Mouse (Mus musculus): ENCODE data around the gene Fnip1. TPM values are rescaled to one million over a fixed set of nuclear protein-coding genes. Genes with fewer than 3 reads are reported as not detected.

The Fnip1 gene
- total RNA-seq, 2 experiments from 2014 or later: 34.7 to 36.4 TPM

DNA sequence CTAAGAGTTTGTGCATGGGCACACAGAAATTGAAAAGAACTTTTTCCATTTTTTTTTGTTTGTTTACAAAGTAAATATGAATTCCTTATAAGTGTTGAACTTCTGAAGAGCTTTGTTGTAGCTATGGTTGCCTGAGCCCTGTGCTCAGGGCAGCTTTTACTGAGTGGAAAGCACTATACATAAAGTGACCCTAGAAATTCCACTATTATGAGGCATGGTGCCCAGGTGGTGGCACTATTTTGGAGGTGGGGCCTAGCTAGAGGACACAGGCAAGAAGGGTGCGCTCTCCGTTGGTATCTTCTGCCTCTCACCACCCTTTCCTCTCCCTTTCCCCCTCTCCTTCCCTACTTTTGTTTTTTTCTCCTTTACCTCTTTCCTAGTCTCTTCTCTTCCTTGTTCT is 18.9 kb downstream of the Fnip1 start:
- peak in 1 of 2 experiments; percentile 31 for DNase-seq

DNA sequence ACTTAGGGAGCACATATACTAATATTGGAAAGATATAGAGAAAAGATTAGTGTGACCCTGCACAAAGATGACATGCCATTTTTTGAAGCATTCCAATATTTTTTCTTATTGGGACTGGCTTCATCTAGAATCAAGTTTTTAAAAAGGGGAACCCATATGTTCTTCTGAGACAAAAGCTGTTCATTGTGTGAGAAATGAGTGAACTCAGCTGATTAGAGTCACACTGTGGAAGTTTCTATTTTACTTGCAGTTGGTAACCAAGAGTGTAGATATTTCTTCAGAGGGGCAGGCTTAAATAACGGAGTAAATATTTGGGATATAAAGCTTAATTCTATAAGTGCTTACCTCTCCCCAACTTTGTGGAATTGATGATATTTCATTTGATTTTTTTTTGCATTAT is 20.2 kb downstream of the Fnip1 start:
- DNase-seq: no peak

DNA sequence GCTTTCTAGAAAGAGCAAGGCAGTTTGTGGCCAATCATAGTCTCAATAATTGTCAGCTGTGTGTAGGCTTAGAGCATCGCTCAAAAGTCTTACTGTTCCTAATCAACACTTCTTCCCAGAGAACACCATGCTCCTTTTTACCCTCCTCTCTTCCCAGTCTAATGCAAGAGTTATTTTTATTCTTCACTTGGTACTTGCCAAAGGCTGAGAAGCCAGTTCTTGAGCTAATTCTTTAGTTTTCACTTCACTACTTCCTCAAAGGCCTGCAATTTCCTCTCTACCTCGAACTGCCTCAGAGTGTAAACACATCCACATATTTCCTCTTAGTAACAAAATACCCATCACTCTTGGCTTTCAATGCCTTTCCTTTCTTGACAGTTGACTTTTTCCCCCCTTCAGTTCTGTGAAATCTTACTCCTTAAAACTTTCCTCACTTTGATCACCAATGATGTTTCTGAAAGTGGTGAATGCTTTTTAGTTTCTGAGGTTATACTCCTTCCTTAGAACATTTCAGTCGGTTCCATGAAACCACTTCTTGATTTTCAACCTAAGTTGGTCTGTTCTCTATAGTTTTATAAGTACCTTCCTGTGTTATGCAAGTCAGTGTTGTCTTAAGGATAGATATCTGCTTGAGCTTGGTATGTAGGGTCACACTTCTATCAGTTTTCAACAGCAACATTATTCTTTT is 26.7 kb downstream of the Fnip1 start:
- DNase-seq: peak in 1 of 2 experiments; percentile 32

DNA sequence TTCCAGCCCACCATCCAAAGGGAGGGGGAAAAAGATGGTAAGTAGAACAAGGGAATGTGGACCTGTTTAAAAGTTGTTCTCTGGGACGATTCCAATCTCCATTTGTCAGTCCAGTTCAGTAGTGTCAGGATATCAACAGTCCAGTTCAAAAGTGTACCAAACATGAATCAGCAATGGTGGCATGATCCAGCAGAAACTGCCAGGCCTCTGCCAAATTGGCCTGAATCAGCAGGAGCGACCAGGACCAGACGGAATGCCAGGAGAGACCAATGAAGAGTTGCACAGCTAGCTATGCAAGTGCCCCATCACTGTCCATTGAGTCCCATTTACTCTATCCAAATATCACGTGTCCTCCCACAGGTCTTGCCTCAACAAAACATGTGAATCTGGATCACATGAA is 34.2 kb downstream of the Fnip1 start:
- no peak for DNase-seq

DNA sequence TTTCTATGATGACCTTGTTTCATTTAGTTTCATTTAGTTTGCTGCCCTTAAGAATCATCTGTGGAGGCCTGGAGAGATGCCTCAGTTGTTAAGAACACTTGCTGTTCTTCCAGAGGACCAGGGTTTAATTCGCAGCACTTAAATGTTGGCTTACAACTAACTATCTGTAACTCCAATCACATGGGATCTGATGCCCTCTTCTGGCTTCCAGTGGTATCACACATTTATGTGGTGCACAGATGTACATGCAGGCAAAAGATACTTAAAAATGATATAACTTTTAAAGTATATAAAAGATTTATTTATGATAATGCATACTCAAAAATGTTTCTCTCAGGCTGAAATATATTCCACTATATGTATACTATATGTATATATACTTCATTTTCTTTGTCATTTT is 40.4 kb downstream of the Fnip1 start:
- peak in 1 of 2 experiments; percentile 34 for DNase-seq

DNA sequence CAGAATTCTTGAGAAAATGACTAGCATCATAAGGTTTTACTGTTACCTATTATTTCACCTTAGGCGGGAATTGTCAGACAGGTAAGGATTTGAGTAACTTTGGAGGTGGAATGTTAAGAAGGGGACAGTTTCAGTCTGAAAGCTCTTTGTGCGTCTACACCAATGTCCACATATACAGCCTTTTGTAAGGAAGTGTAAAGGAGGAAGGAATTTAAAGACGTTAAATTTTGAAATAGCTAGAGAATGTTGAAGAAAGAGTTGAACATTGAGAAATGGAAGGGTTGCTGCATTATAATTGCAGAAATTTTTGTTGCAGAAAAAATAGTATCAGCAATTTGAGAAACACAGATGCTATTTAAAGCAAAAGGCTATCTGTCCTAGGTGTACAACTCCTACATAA is 48.0 kb downstream of the Fnip1 start:
- DNase-seq: no peak

DNA sequence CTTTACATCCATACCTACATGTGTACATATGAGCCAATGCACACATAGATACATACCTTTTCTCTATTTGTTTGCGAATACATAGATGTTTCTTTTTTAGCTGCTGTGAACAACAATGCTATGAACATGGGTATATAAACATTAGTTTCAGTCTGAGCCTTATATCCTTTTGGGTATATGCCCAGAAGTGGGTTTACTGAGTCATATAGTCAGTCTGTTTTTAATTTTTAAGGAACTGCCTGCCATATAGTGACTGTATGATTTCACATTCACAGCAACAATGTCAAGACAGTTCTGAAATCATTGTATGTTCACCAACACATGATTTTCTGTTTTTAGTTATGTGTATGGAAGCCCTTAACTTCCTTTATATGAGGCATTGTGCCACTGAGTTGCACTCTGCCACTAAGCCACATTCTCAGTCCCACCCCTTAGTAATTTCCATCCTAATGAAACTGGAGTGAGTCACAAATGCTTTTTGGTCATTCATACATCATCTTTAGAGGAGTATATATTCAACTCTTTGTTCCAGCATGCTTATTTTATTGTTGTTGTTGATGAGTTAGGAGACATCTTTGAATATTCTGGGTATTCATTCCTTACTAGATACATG is 54.1 kb downstream of the Fnip1 start:
- no peak for DNase-seq

DNA sequence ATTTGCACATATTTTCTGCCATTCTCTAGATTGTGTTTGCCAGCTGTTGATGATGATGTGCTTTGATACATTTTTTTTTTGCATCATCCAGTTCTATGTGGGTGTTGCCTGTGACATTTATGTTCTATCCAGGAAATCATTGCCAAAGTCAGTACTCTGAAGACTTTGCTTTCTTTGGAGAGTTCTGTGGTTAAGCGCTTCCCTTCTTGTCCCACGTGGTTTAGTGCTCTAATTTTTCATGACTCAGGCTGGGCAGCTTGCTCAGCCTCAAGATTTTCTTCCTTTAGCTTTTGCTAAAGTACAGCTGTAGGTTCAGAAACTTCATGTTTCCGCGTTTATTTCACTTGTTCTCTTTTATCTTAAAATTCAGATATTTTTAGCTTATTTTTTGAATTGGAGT is 54.6 kb downstream of the Fnip1 start:
- DNase-seq: peak; percentile 19 to 45

DNA sequence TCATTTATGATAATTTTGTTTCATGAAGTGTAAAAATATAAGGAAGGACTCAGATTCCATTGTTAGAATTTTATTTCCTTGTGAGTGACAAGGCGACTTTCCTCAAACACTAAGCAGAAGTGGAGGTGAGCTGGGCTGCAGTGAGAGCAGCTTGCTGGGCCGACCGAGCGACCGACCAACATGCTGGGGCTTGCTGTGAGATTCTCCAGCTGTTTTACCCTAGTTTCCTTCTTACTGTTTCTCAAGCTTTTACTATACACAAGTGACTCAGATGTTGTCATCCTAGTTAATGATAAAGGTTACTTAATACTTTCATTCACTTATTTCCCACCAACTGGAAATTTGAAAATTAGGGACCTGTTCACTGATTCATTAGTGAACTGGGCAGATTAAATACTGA is 61.8 kb downstream of the Fnip1 start:
- DNase-seq: no peak

DNA sequence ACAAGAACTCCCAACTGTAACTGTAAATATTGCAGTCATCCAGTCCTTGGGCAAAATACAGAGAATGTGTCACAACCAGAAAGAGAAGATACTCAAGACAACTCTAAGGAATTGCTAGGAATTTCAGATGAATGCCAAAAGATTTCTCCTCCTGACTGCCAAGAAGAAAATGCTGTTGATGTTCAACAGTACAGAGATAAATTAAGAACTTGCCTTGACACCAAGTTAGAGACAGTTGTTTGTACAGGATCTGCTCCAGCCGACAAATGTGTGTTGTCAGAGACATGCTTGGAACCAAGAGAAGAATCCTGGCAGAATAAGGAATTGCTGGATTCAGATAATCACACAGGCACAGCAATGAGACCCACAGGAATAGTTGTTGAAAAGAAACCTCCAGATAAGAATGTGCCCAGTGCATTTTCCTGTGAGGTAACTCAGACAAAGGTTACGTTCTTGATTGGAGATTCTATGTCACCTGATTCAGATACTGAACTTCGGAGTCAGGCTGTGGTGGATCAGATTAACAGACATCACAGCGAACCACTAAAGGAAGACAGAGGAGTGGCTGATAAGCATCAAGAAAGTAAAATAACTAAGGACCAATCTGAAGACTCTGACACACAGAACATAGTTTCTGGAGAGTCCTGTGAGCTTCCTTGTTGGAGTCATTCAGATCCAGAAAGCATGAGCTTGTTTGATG is 64.7 kb downstream of the Fnip1 start:
- DNase-seq: peak; percentile 50 to 56

DNA sequence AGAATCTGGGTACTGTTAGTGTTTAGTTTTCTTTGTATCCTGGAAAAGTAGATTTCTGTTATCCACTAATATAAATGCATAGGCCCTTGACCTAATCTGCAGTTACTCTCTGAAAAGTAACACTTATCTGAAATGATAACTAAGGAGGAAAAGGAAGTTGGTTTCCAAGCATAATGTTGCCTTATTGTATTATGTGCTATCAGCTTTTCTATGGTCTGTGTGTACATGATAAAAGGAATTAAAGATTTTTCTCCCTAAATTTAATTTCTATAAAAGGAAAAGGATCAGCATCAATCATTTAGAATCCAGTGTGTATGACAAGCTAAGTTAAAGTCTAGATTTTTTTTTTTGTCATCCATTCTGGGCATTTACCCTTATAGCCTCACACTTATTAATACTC is 75.6 kb downstream of the Fnip1 start:
- DNase-seq: no peak

DNA sequence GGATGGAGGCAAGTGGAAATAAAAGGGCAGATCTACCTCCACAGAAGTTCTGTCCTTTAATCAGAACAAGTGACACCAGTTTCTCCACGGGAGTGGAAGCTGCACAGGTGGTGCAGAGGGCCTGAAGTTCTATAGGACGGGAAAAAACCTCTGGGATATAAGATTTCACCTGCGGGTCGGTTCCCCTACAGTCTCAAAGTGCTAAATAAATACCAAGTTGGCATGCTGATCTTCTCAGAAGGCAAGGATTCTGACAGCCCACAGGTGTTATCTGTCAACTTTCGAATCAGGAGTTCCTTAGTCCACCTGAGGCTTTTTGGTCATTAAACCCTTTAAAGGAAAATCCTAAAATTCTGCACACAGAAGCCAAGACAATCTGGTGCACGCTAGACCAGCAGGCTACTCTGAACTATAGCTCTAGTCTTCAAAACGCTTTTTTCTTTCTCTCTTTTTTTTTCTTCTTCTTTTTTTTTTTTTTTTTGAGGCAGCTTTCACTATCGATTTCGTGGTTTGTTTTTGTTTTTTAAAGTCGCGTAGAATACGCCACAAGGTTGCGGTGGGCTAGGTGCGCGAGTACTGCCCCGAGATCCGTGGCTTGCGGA is 84.0 kb downstream of the Fnip1 start:
- peak; percentile 14 to 53 for DNase-seq

DNA sequence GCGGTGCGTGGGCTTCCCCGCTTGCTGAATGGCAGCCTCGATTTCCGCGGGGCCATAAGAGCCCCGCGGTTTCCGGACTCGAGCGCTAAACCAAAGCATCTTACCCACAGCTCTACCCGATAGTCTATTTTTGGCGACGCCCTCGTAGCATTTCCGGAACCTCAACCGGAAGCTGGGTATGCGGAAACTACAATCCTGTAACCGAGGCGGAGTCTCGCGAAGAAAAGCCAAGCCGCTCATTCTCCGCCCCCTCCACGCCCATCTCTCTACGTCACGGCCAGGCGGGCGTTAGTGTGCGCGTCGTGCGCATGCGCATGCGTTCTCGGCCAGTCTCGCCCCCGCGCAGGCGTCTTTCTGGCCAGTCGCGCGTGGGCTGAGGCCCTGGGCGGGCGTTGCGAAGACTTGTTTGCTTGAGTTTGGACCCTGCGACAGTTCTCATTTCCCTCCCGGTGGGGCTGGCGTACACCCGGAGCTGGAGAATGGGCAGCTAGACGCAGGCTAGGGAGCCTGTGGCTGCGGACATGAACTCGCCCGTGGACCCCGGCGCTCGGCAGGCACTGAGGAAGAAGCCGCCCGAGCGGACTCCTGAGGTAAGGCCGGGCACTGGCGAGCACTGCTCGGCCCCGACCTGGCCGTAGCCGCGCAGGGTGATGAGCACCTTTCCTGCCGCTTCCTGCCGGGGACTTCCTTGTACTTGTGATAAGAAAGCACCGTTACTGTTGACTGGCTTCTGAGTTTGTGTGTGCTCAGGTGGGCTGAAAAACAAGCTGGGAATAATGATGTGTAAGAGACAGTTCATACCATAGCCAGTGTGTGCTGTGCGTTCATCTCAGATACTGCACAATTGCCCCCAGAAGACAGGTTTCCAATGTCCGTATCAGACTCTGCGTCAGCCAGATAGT is 84.8 kb downstream of the Fnip1 start, which contains the start of gene Rapgef6:
Gene Rapgef6 (plus strand): TSS at position 319 of the 902 bp plus-strand sequence.
- DNase-seq: peak; percentile 99 to 100

DNA sequence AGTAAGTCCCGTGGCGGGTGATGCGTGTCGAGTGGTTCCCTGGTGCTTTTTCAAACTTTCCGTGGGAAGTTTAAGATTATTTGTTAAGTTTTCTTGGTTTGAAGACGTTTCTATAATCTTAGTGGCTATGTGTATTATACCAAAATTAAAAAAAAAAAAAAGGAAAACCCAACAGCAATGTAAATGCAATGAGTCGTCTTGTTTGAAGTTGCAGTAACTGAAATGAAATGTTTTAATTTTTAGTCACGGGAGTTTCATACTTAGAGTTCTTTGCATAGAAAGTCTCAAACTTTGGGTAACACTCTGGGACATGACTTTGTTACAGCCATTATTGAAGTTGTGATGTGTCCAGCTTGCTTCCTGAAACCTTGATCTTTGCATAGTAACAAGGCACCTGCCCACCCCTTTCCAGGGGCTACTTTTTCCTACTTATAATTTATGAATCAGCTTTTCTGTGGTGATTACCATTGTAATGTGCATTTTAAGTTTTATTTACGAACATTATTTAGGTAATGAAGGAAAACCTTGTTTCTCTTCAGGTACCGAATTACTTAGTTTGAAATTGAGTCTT is 85.5 kb downstream of the Fnip1 start:
- no peak for DNase-seq

DNA sequence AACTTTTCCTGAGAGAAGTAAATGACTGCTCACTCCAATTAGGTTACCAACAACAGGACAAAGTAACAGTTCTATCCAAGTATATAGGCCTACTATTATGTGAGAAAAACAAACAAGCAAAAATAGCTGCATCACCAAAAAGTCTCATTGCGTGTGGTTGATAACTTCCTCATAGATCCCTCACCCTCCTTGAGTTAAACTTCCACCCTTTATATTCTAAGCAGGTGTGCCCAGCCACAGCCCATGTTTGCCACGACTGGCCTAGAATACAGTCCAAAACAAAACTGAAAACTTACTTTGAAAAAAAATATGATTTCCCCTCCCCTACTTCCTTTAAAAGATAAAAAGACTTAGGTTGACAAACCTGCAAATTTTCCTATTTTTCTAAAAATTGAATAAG is 90.0 kb downstream of the Fnip1 start:
- DNase-seq: no peak

DNA sequence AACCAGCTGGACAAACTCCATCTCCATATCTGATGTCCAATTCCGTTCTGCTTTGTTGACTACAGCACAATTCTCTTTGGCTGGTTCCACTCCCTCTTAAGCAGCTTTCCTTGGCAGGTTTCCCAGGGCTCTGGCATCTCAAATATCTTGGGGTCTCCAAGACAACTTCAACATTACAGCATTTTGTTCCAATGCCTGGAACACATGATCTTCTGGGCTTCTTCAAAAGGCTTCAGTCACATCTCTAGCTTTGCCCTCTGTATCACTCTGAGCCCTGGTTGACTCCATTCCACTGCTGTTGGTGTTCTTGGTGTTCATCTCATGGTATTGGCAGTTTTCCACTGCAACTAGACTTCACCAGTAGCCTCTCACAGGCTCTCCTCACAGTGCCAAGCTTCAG is 92.4 kb downstream of the Fnip1 start:
- peak; percentile 57 to 60 for DNase-seq

DNA sequence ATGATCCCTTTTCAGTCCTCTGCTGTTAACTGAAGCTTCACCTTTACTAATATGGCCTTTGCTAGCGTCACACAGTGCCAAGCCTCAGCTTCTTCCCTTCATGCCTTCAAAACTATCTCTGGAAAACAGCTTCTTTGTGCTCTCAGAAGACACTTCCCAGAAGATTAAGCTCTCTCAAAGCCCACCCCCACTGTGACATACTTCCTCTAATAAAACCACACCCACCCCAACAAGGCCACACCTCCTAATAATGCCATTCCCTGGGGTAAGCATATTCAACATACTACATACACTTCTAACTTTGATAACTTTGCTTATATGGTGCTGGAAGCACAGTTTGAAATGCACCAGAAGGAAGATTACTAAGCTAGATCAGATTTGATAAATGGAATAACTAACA is 92.9 kb downstream of the Fnip1 start:
- no peak for DNase-seq

DNA sequence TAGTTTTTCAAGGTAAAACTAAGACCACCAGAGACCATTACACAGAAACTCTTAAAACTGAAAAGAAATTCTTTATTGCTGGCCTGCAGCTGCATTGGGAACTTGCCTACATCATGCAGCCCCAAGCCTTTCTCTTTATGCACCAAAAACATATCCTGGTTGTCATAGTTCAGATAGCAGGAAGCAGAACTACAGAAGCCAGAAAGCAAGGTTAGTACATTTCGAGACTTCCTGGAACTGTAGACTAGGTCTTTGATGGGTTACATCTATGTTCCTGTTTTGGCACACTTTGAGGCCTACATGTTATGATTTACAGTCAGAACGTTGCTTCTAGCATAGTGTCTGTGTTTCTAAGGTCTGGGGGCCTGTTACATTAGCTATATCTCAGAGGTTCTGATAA is 95.8 kb downstream of the Fnip1 start:
- DNase-seq: no peak

DNA sequence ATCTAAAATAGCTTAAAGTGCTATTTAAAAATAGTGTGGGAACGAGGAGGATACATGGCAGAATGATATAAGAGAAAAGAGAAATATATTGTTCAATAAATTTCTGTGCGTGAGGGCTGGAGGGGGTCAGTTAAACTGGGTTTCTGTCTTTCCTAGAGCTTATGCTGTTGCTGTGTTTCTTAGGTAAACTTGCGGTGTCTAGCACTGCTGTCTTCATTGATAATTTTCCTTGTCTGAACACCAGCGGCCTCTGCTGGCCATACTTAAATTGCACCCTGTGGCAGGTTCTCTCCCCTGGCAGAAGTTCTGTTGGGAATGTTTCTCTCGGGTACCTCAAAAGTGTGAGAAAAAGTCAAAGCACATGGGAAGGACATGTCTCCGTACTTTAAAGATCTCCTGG is 96.9 kb downstream of the Fnip1 start:
- peak; percentile 64 to 92 for DNase-seq

DNA sequence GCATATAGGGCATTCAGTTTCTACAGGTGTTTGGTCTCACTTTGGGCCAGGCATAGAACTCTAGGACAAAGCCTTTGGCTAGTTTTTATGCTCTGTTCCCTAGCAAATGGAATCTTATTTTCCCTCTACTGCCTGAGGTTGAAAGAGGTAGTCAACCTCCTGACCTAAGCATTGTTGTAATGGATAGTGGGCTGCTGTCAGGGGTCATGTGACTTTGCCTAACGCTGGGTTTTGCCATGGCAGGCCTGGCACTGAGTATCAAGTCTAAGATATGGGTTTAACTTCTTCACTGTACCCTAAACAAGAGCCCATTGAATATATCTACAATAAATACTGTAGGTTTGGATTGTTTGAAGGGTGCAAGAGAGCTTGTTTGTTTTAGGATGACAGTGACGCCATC is 101.0 kb downstream of the Fnip1 start:
- DNase-seq: no peak

DNA sequence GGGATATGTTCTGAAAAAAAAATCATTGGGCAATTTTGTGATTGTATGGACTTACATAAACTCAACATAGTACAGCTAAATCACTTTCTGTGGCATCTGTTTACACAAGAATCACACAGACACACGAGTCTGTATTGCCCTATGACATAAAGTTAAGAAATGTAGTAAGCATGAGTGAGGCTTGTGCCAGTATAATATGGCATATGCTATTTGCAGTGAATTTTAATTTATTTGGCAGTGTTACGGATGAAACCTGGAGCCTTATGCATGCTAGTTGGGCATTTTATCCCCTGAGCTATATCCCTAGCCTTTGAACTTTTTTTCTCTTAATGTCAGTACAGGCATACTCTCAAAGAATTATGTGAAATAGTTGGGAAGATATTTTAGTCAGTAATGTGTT is 101.5 kb downstream of the Fnip1 start:
- DNase-seq: no peak

DNA sequence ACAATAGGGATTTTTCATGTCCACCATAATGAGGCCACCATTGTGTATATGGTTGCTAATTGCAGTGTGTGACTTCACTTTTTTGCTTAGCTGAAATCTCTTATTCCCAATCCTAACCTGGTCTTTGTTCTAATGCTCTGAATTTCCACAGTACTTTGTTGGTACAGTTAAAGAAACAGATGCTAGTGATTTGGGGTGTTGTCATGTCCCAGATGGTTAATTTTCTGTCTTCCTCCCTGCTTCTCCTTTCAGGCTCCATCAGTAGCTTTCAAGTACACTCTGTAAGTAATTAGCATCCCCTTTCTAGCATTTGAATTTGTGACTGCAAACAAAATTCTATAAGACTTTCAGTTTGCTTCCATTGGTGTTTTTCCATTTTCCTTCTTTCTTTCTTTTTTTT is 102.3 kb downstream of the Fnip1 start:
- DNase-seq: no peak

All from heart, adult 18-20 months (tissue).